Comparison of ENCODE assay signal across 8 mouse cellular contexts in genomic region chr7:30170283-30170951, GRCm38 (mm10). TPM values are rescaled to one million over a fixed set of nuclear protein-coding genes. Genes with fewer than 3 reads are reported as not detected.
A peak's percentile ranks its signal among the peaks of the same experiment; 100 is the strongest.
DNase-seq lines count a peak whose midpoint lies in the region; ATAC-seq and TF ChIP-seq lines count a peak whose summit lies in the region.

No protein-coding gene starts in this region.

- H3K9me3 ChIP-seq in embryonic facial prominence, embryonic 12.5 days, result peaks cover 18% of the 10 kb centered on the region
- H3K9me3 ChIP-seq in intestine, embryonic 15.5 days, result no peaks in the 10 kb centered on the region
- peaks cover 19% of the 10 kb centered on the region for H3K9me3 ChIP-seq in neural tube, embryonic 12.5 days

- peaks cover 7% of the 10 kb centered on the region for H3K4me1 ChIP-seq in embryonic facial prominence, embryonic 12.5 days
- H3K4me1 ChIP-seq in intestine, embryonic 15.5 days (replicated peaks), result peaks cover 7% of the 10 kb centered on the region; the same call in 1 of the 2 replicates
- H3K4me1 ChIP-seq in neural tube, embryonic 12.5 days, result peaks cover 6% of the 10 kb centered on the region

- WGBS in embryonic facial prominence, embryonic 12.5 days, result 26% methylated on average over 11 of the region's 11 CpGs
- 18% methylated on average over 11 of the region's 11 CpGs for WGBS in intestine, embryonic 15.5 days
- 34% methylated on average over 11 of the region's 11 CpGs for WGBS in neural tube, embryonic 12.5 days

- no peak for ATAC-seq in embryonic facial prominence, embryonic 12.5 days (ENCODE audit: insufficient number of reproducible peaks, insufficient read depth, low FRiP score, low TSS enrichment)
- ATAC-seq in intestine, embryonic 15.5 days, result peak; percentile 36; the same call in 1 of the 2 replicates
- peak; percentile 48 for ATAC-seq in neural tube, embryonic 12.5 days (ENCODE audit: low FRiP score, low read depth)
- ATAC-seq in cerebellum, adult (ENCODE audit: insufficient number of reproducible peaks, low FRiP score, low TSS enrichment), result no peak

- H3K27me3 ChIP-seq in embryonic facial prominence, embryonic 12.5 days, result no peaks in the 10 kb centered on the region
- H3K27me3 ChIP-seq in intestine, embryonic 15.5 days (replicated peaks), result no peaks in the 10 kb centered on the region
- no peaks in the 10 kb centered on the region for H3K27me3 ChIP-seq in neural tube, embryonic 12.5 days (replicated peaks)

- peaks cover 19% of the 10 kb centered on the region for H3K36me3 ChIP-seq in embryonic facial prominence, embryonic 12.5 days
- H3K36me3 ChIP-seq in intestine, embryonic 15.5 days, result peaks cover 14% of the 10 kb centered on the region
- peaks cover 25% of the 10 kb centered on the region for H3K36me3 ChIP-seq in neural tube, embryonic 12.5 days

- peak overlapping the region; percentile 100 for H3K27ac ChIP-seq in left cerebral cortex, adult 2 months
- H3K27ac ChIP-seq in embryonic facial prominence, embryonic 12.5 days, result peak overlapping the region; percentile 63; the same call in 1 of the 2 replicates
- H3K27ac ChIP-seq in intestine, embryonic 15.5 days, result peak overlapping the region; percentile 83; the same call in 1 of the 2 replicates
- H3K27ac ChIP-seq in neural tube, embryonic 12.5 days, result peak overlapping the region; percentile 18; the same call in 1 of the 2 replicates

- peak overlapping the region; percentile 80 for H3K9ac ChIP-seq in embryonic facial prominence, embryonic 12.5 days
- H3K9ac ChIP-seq in intestine, embryonic 15.5 days, result peak overlapping the region; percentile 73
- peak overlapping the region; percentile 82 for H3K9ac ChIP-seq in neural tube, embryonic 12.5 days

- DNase-seq in left cerebral cortex, adult 2 months (ENCODE audit: extremely low spot score in 1 of 2, low spot score in 2 of 2), result no peak
- DNase-seq in left cerebral cortex, postnatal 25 days (ENCODE audit: low spot score in 2 of 2), result no peak
- DNase-seq in cerebellum, postnatal 14 days, result no peak
- DNase-seq in embryo, embryonic 9.5 days (ENCODE audit: extremely low spot score), result no peak

- intact Hi-C loops in left cerebral cortex, adult 2 months (cut with DNase I), result loop anchor here (5.0 kb wide), 1 partner anchor 158 kb away; no protein-coding TSS in a partner anchor
- intact Hi-C loops in left cerebral cortex, postnatal 25 days (cut with DNase I), result no loop called here

- H3K4me3 ChIP-seq in left cerebral cortex, adult 2 months, result peak overlapping the region; percentile 51
- peak overlapping the region; percentile 69 for H3K4me3 ChIP-seq in embryonic facial prominence, embryonic 12.5 days
- H3K4me3 ChIP-seq in intestine, embryonic 15.5 days (replicated peaks), result peak overlapping the region; percentile 61
- peak overlapping the region; percentile 63 for H3K4me3 ChIP-seq in neural tube, embryonic 12.5 days

- no peak for TF ChIP-seq CTCF in left cerebral cortex, adult 2 months (IDR thresholded peaks at IDR 0.05)

- H3K4me2 ChIP-seq in embryonic facial prominence, embryonic 12.5 days (replicated peaks), result peak overlapping the region; percentile 74
- H3K4me2 ChIP-seq in intestine, embryonic 15.5 days (replicated peaks), result peak overlapping the region; percentile 69
- peak overlapping the region; percentile 66 for H3K4me2 ChIP-seq in neural tube, embryonic 12.5 days (replicated peaks)

RNA-seq across cellular contexts. Expression of gene Zfp146, which starts 0.9 kb away (rescaled TPM):
- total RNA-seq in left cerebral cortex, adult 2 months (2021), result 10 to 100 TPM; 47.3 to 49.9 TPM
- total RNA-seq in left cerebral cortex, postnatal 25 days (2021), result 10 to 100 TPM; 48.5 to 49.7 TPM
- 17.2 and 20.6 TPM in 2 replicates for polyA plus RNA-seq in embryonic facial prominence, embryonic 12.5 days (2016; fragmentation: Nextera tagmentation; extraction: Ambion mirVana)
- polyA plus RNA-seq in intestine, embryonic 15.5 days (2015; fragmentation: Nextera tagmentation; extraction: Ambion mirVana), result 12.2 and 13.6 TPM in 2 replicates
- 14.6 and 15.6 TPM in 2 replicates for polyA plus RNA-seq in neural tube, embryonic 12.5 days (2016; fragmentation: Nextera tagmentation; extraction: Ambion mirVana)

RNA-seq across cellular contexts. Expression of gene Cox7a1, which starts 13.5 kb away (rescaled TPM):
- 1 to 10 TPM; 2.9 to 7.2 TPM for total RNA-seq in left cerebral cortex, adult 2 months (2021)
- total RNA-seq in left cerebral cortex, postnatal 25 days (2021), result 1 to 10 TPM; 5.5 to 6.0 TPM
- polyA plus RNA-seq in embryonic facial prominence, embryonic 12.5 days (2016; fragmentation: Nextera tagmentation; extraction: Ambion mirVana), result 4.2 and 4.7 TPM in 2 replicates
- polyA plus RNA-seq in intestine, embryonic 15.5 days (2015; fragmentation: Nextera tagmentation; extraction: Ambion mirVana), result 30.7 and 34.3 TPM in 2 replicates
- polyA plus RNA-seq in neural tube, embryonic 12.5 days (2016; fragmentation: Nextera tagmentation; extraction: Ambion mirVana), result 2.9 and 5.8 TPM in 2 replicates

RNA-seq across cellular contexts. Expression of gene Capns1, which starts 28.2 kb away (rescaled TPM):
- total RNA-seq in left cerebral cortex, adult 2 months (2021), result 100 to 1,000 TPM; 173 to 175 TPM
- total RNA-seq in left cerebral cortex, postnatal 25 days (2021), result 100 to 1,000 TPM; 180 to 183 TPM
- polyA plus RNA-seq in embryonic facial prominence, embryonic 12.5 days (2016; fragmentation: Nextera tagmentation; extraction: Ambion mirVana), result 80.5 and 86.6 TPM in 2 replicates
- 83.7 and 101 TPM in 2 replicates for polyA plus RNA-seq in intestine, embryonic 15.5 days (2015; fragmentation: Nextera tagmentation; extraction: Ambion mirVana)
- polyA plus RNA-seq in neural tube, embryonic 12.5 days (2016; fragmentation: Nextera tagmentation; extraction: Ambion mirVana), result 73.3 and 78.3 TPM in 2 replicates

RNA-seq across cellular contexts. Expression of gene Zfp382, which starts 48.7 kb away (rescaled TPM):
- total RNA-seq in left cerebral cortex, adult 2 months (2021), result 10 to 100 TPM; 34.3 to 37.8 TPM
- total RNA-seq in left cerebral cortex, postnatal 25 days (2021), result 10 to 100 TPM; 34.9 to 36.0 TPM
- 13.1 and 16.3 TPM in 2 replicates for polyA plus RNA-seq in embryonic facial prominence, embryonic 12.5 days (2016; fragmentation: Nextera tagmentation; extraction: Ambion mirVana)
- polyA plus RNA-seq in intestine, embryonic 15.5 days (2015; fragmentation: Nextera tagmentation; extraction: Ambion mirVana), result 6.7 and 8.3 TPM in 2 replicates
- 11.5 and 12.3 TPM in 2 replicates for polyA plus RNA-seq in neural tube, embryonic 12.5 days (2016; fragmentation: Nextera tagmentation; extraction: Ambion mirVana)

Comparison
In these comparisons a context has a peak if more than half of its experiments do, and no peak if none do; other contexts are left out.
1. H3K27ac ChIP-seq: peak in every context shown above with its lines; median percentile 100 in left cerebral cortex, adult 2 months; 83 in intestine, embryonic 15.5 days; 63 in embryonic facial prominence, embryonic 12.5 days; 18 in neural tube, embryonic 12.5 days.
2. ATAC-seq: peak in intestine, embryonic 15.5 days (single experiment) and neural tube, embryonic 12.5 days (single experiment); none in embryonic facial prominence, embryonic 12.5 days (single experiment) and cerebellum, adult (single experiment).
3. Peak in every context shown above with its lines, with median percentiles within 50 percentile points of each other: H3K4me3 ChIP-seq, H3K4me2 ChIP-seq and H3K9ac ChIP-seq.